Mouse (Mus musculus) kidney, adult 8-10 months (tissue): ENCODE results near the gene Slc25a22.

ENCODE experiments used
- DNase-seq, 2 experiments: peaks; one replicate each; pipeline ENCODE4 v3.0.0; 2022

Gene Slc25a22

DNA sequence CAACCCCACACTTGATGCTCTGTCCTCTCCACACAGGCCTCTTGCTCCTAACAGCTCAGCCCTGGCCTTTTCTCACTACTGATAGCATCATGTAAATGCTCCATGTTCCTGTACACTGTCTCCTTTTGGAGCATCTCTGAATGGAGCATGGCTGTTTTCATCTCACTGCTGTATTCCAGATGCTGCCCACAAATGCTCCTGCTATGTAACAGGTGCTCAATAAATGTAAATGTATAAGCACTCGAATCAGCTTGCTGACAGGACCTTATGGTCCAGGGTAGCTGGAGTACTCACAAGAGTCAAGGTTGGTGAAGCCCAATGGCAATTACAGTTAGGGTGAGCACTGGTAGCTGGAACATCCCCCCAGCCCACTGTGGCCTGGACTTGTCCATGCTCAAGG is 33.5 kb upstream of the Slc25a22 start:
- no peak for DNase-seq

DNA sequence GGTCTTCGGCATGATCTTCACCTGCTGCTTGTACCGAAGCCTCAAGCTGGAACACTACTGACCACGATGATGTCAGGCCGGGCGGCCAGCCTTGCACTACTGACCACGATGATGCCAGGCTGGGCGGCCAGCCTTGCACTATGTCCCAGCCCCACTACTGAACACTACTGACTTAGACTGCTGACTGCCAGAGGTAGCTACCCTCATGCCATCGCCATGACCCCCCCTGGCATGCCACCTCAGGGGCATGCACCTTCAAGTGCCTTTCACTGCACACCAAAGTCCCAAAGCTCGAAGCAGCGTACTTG is 32.9 kb upstream of the Slc25a22 start:
- no peak for DNase-seq

DNA sequence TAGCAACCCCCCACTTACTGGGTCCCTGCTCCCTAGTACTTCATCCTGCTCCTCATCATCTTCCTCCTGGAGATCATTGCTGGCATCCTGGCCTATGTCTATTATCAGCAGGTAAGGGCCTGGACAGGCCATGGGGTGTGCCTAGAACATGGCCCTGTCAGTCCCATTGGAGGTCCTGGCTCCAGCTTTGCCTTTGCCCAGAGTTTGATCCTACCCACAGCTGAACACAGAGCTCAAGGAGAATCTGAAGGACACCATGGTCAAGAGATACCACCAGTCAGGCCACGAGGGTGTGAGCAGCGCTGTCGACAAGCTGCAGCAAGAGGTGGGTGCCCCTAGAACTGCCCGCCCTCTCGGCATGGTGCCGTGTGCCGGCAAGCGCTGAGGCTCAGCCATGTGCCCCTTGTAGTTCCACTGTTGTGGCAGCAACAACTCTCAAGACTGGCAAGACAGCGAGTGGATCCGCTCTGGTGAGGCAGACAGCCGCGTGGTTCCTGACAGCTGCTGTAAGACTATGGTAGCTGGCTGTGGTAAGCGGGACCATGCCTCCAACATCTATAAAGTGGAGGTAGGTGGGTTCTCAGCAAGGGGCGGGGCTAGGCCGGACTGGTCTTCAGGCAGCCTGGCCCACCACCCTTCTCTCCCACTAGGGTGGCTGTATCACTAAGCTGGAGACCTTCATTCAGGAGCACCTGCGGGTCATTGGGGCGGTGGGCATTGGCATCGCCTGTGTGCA is 32.4 kb upstream of the Slc25a22 start:
- peak in 1 of 2 experiments; percentile 20 for DNase-seq

DNA sequence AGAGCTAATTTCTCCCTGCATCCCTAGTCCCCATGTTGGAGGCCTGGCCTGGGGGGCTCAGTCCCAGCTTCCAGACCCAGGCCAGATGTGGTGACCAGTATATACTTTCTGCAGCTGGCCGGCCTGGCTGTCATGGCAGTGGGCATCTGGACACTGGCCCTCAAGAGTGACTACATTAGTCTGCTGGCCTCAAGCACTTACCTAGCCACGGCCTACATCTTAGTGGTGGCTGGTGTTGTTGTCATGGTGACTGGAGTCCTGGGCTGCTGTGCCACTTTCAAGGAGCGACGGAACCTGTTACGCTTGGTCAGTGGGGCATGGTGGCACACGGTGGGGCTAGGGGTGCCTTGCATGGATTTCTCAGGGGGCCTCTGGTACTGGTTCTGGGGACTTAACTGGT is 31.7 kb upstream of the Slc25a22 start:
- no peak for DNase-seq

DNA sequence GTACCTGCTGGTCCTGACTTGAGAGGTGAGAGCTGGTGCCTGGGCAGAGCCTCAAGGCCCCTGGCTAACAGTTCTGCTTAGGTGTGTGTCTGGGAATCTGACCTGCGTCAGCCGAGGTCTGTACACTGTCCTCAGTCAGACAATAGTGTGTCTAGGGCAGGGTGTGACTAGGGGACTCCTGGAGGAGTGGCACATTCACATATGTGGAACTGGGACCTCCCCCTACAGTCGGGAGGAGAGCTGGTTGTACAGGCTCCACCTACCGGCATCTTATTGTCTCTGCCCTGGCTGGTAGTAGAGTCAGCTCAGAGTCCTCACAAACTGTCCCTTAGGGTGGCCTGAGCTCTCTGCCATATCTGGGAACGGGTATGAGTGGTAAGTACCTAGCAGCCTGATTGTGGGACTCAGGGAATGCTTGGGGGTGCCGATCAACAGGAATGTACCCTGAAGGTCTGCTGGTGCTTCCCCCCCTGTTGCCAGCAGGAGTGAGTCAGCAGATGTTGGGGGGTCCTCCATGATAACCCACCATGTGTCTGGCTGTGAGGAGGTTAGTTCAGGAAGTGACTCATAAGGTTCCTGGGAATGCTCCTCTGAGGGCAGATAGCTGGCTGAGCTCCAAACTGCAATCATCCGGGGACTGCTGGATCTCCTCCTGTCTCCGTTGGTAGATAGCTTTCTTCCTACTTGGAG is 31.0 kb upstream of the Slc25a22 start:
- peak; percentile 71 to 75 for DNase-seq

DNA sequence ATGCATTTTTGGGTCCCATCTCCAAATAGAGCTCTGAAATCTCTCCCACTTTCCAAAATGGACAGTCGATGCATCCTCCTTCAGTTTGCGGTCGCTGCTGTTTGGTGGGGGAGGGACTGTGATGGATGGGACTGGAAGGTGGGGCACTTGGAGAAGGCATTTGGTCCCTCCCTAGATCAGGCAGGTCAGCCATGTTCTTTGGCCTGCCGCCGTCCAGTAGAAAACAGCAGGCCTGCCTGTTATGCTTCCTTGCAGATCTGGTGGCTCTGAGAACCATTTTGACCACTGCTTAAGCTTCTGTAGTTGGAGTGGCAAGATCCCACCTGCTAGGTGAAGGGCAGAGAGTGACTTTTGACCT is 30.5 kb upstream of the Slc25a22 start:
- no peak for DNase-seq

DNA sequence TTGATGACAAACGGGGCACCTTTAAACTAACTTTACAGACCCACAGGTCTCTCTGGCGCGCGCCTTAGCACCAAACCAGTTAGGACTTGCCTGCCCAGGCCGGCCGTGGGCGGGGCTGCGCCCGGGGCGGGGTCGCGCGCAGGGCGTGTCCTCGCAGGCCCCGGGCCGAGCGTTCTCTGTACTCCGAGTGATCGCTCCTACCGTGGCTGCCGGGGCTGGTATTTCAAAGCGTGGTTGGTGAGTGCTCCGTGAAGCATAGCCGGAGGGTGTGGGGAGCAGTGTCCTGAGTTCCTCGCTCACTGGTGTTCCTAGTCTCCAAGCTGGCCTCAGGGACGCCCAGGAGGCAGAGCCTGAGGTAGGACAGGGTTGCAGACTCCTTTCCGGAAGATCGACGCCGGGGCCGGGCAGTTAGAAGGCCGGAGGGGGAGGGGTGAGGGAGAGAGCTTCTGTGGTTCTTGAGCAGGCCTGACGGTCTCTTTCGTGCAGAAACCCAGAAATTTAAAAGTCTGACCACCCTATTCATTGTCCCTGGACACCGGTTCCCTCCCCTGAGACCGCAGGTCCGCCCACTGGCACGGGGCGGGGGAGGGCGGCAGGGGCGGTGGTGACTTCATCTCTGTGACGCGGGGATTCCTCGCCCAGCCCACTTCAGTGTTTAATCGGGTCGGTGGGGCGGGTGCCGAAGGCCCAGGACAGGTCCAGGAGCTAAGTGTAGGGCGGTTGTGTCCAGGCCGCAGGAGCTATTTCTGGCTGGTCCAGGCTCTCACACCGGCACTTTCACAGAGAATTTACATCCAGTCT is 29.7 kb upstream of the Slc25a22 start, which contains the start of gene Cd151:
Gene Cd151 (plus strand): TSS at position 163 of the 801 bp plus-strand sequence.
- peak; percentile 93 for DNase-seq

DNA sequence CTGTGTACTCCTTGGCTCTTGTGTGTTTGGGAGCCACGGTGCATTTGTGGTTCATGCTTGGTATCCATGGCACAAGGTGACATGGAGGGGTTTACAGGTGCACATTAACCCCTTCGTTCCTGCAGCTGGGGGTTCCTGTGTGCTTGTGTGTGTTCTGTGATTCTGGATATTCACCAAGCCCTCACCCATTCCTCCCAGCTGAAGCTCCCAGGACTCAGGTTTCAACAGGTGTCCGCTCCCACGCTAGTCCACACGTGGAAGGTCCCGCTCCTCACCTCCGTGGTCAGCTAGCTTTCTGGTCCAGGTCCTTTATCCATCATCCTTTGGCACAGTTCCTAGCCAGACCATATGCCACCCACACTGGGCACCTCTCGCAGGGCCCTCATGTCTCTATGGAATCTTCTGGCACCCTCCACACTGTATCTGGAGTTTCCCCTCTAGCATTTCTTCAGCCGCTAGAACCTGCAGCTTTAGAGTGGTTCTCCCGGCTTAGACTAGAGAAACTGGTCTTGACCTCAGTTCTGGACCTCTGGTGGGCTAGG is 29.0 kb upstream of the Slc25a22 start:
- DNase-seq: no peak

DNA sequence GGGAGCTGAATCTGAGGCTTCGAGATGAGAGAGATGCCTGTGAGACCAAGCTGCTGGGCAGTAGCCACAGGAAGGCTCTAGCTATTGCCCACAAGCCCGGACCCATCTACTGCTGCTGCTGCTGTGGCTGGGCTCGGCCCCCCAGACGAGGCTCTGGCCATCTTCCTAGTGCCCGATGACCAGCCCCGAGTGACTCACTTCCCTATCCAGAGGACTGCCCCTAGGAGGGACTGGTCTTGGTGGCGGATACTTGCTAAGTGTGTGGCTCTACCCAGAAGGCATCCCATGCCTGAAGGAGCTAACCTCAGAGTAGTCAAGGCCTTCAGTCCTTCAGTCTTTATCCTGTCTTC is 28.3 kb upstream of the Slc25a22 start:
- no peak for DNase-seq

DNA sequence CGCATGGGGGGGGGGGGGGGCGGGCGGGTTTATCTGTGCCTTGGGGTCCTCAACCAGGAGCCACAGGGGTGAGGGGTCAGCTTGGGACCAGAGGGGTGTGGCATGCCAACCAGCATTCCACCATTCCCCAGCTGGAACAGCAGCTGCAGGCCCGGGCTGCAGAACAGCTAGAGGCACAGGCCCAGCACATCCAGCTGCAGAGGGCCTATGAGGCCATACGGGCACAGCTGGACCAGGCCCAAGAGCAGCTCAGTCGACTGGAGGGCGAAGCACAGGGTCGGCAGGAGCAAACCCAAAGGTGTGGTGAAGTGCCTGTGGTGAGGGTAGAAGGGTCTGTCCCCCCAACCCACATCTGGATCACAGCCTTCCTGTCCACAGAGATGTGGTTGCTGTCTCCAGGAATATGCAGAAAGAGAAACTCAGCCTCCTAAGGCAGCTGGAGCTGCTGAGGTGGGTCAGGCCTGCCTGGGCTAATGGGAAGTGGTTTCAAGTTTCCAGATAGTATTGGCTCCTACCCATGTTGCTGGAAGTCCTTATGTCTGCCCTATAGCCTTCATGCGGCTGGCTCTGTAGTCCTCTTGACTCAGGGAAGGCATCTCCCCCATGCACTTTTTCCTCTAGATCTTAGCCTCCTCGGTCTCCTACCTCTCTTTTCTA is 27.8 kb upstream of the Slc25a22 start:
- no peak for DNase-seq

DNA sequence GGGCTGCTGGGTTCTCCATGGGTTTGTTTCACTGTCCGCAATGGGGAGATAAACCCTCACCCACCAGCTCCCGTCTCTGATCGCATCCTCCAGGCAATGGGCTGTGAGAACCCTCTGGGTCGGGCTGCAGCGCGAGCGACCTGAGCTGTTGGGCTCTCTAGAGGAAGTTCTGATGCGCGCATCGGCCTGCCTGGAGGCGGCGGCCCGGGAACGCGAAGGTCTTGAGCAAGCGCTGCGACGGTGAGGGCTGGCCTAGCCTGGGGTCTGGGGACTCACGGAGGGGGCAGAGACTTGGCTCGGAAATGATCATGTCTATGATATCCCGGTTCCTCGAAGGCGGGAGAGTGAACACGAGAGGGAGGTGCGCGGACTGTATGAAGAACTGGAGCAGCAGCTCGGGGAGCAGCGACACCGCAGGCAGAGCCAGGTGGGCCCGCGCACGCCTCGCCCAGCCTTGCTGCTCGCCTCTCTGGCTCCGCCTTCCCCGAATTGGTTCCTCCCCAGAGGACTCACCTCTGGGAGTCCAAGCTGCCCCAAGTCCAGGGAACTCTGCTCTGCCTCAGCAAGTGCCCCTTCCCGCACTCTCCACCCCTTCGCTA is 27.0 kb upstream of the Slc25a22 start:
- DNase-seq: no peak

DNA sequence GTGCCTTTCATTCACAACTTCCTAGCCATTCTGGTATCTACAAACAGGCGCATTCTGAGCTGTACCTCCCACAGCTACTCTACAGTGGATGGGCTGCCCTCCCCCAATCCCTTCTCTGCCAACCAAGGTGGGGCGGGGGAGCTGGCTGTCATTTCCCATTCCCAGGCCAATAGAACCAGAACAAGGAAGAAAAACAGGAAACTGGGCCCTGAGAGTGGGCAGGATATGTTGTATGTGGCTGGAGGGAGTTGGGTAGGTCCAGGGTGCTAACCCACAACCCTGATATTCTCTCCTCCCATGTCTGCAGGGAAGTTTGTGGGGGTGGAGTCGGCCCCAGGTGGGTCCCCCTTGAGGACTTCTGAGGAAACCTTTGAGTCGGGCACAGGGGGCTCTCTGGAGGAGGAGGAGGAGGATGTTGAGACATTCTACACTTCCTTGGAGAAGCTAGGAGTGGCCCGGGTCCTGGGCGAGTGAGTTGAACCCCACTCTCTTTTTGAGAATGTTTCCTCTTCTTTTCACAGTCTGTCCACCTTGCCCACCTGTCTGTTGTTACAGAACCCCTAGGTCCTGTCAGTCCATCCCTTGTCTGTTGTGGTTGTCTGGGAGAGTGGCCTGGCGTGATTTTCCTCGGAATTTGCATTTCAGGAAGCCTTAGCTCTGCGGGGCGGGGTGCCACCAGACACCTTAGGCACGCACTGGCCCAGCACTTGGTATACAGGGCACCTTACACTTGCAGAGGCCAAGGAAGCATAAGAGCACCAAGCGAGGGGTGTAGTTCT is 26.3 kb upstream of the Slc25a22 start:
- peak in 1 of 2 experiments; percentile 69 for DNase-seq

DNA sequence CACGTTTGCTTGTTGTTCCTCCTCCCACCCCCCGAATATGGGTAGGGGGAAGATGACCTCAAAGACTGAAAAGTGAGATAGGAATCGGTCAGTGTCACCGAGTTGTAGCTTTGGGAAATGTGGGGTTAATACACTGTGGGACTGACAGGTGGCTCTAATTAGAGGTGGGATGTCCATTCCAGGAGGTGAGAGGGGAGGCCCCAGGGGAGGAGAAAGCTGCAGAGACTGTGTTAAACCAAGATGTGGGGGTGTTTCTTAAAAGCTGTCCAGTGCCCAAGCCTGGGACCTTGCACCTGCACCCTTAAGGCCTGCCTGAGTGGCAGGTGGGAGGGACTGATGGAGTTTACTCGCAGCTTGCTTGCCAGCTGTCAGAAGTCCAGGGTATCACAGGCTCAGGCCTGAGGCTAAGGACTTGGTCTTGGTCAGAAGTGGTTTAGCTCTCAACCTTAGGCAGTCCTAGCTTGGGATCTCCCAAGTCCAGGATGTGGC is 24.7 kb upstream of the Slc25a22 start:
- DNase-seq: peak; percentile 75 to 78

DNA sequence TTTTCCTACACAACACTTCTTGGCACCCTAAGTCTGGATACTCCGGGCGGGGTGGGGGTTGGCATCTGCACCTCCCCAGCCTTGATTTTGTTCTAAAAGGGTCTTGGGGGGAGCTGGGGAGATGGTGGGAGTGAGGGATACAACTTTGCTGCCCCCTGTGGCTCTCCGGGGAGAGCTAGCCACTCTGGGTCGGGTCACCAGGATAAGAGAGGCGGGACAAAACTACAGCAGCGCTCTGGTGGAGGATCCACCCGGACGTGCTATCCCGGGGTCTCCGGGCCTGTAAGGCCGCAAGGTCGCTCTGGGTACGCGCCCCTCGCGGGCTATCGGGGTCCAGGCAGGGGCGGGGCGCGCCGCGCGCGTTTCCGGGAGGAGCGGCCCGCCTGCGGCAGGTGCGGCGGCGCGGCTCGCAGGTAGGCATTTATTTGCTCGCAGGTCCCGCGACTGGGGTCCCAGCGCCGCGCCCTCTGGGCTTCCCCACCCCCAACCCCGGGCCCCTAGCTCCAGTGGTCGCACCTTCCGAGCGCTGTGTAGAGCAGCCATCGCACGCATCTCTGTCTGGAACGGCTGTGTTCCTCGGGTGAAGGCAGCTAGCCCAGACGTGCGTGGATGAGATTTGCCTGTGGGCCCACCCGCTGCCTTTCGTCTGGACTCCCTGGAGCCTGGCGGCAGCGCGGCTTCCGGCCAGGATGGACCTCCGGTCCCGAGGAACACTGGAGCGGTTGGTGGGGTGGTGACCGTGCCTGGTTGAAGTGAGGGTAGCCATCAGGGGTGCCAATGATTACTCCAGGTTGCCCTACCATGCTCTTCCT is 24.0 kb upstream of the Slc25a22 start:
- DNase-seq: peak in 1 of 2 experiments; percentile 16

DNA sequence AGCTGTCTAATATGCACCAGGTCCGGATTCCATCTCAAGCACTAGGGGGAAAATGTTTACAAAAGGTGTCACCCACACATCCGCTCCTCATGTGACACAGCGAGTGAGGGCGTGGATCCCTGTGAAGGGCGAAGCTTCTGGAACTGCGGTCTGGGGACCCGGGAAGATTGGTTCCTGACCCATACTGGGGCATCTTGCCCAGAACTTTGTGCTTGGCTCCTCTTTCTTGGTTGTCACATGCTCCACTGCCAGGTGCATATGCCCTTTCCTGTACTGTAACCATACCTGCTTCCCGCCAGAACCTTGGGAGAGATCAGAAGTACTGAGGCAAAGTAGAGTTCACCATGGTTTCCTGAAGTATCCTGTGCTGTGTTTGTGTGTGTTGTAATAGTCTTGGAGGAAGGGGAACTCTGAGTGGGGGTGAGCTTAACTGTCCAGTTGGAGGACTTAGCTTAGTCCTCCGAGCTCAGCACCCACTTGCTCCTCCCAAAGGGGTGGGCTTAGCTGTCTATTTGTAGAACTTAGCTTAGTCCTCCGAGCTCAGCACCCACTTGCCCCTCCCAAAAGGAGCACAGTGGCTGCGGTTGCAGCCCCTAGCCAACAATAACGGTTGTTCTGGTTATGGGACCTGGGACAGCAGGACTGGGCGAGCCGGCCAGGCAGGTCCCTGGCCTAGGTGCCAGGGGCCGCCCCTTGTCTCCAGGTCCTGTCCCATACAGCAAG is 22.9 kb upstream of the Slc25a22 start, which contains the start of gene Cracr2b:
Gene Cracr2b (plus strand): TSS at position 704 of the 723 bp plus-strand sequence.
- no peak for DNase-seq

DNA sequence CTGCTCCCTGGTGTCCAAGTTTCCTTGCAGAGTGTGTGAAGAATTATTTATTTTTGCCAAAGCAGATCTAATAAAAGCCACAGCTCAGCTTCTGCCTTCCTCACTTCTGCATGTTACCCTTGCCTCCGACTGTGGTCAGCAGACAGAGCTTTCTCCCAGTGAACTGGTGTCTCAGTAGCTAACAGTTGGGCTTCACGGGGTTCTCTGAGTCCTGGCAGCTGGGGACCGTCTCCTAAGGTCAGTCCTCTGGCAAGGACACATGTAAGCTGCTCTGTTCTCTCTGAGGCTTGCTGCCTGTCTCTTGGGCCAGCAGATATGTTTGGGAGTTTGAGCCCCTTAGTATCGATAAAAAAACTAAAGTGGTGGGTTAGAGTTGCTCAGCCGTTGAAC is 22.3 kb upstream of the Slc25a22 start:
- no peak for DNase-seq

DNA sequence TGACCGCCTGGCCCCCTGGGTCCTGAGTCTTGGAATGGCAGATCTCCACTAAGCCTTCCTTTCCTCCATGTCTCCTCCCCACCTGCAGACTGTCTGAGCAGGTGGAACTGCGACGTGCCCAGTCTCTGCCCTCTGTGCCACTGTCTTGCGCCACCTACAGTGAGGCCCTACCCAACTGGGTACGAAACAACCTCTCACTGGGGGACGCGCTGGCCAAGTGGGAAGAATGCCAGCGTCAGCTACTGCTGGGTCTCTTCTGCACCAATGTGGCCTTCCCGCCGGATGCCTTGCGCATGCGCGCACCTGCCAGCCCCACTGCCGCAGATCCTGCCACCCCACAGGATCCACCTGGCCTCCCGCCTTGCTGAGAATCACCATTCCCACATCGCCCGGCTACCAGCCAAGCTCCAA is 21.6 kb upstream of the Slc25a22 start:
- DNase-seq: no peak

DNA sequence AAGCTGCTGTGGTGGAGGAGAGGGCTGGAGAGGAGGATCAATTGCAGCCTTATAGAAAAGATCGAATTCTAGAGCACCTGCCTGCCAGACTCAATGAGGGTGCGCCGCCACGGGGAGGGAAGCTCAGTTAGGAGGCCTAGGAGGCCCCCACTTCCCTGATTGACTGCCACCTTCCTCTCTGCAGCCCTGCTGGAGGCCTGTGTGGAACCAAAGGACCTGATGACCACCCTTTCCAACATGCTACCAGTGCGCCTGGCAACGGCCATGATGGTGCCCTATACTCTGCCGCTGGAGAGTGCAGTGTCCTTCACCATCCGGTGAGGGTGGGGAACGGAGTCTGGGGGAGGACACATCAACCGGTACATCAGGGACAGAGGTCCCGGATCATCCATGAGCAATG is 21.0 kb upstream of the Slc25a22 start:
- DNase-seq: no peak

DNA sequence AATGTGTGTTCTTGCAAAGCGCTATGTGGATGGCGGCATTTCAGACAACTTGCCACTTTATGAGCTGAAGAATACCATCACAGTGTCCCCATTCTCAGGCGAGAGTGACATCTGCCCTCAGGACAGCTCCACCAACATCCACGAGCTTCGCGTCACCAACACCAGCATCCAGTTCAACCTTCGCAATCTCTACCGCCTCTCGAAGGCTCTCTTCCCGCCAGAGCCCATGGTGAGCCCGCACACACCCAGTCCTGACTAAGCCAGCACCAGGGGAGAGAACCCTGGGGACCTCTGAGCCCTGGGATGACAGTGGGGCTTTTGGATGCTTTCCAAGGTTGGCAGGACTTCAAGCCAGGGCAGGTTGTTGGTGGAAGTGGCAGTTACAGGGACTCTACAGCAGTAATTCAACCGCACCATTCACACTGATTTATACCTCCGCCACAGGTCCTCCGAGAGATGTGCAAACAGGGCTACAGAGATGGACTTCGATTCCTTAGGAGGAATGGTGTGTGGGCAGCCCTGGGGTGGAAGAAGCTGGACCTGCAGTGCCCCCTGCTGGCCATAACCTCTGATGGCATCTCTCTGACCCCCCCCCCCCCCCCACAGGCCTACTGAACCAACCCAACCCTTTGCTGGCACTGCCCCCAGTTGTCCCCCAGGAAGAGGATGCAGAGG is 20.4 kb upstream of the Slc25a22 start:
- DNase-seq: peak in 1 of 2 experiments; percentile 70
